Mouse (Mus musculus) kidney, adult 9 months (tissue): Measurements from ENCODE around the gene Stard10.

Experiments used
- DNase-seq: peaks from one replicate; pipeline ENCODE4 v3.0.0; 2022

The Stard10 gene

GRCm38 (mm10) chr7:101306841-101307240 is 10.0 kb upstream of the Stard10 start:
- DNase-seq, result no peak

- no peak for DNase-seq
Observed at GRCm38 (mm10) chr7:101309985-101310326, 6.9 kb upstream of the Stard10 start.

DNA sequence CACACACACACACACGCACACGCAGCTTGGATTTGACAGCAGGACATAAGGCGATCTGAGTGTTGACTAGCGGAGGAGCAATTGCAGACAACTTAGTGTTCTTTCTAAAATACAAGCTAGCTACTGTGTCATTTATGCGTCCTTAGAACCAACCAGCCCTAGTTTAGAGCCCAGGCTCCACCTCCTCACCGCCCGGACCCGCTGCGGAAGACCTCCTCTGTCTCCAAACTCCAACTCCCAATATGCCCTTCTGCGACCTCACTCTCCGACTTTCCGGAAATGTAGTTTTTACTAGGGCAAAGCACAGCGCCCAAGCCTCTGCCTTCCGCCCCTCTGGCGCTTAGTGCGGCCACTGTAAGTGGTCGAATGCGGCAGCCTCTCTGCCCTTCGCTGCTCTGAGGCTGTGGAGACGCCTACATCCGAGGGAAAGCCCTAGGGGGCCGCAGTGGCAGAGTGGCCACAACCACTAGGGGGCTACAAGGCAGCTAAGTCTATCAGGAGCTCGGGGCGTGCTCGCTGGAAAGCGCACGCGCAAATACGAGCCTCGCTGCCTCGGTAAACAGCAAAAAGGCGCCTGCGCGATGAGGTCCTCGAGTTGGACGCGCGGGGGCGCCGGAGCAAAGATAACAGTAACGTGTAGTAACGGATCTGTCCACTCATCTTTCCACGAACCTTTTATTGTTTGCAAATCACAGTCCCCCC is 6.4 kb upstream of the Stard10 start:
- DNase-seq, result peak; percentile 99

DNA sequence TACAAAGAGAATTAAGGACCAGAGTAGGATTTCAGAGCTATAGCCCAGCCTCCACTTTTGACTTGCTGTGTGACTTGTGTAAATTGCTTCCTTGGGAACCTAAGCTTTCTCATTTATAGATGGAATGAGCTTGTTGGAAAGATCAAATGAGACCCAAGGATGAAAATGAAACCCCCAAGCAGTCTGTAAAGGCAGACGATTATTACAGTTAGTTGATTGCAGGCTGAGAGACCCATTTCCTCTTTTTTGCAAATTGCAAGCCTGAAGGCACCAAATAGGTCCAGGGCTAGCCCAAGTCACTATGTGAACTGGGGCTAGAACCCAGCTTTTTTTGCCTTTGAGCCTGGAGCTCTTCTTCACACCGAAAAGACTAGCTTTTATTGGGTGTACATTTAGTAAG is 5.8 kb upstream of the Stard10 start:
- DNase-seq, result no peak

DNA sequence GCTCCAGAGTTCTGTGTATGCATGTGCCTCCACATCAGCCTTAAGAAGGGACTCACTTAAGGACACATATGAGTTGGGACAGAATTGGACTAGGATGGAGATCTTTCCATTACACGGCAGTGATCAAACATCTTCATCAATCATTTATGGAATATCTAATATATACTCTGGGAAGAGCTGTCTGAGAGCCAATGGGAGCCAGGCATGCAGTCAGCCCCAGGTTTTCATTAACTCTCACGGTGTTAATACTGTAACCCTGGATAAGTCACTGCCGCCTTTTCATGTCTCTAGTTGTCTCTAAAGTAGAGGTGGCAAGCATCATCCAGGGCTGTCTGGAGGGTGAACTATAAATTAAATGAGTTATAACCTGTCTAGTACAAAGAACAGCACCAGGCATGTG is 3.9 kb upstream of the Stard10 start:
- DNase-seq, result peak; percentile 57

GRCm38 (mm10) chr7:101314396-101314795 is 2.5 kb upstream of the Stard10 start:
- no peak for DNase-seq

GRCm38 (mm10) chr7:101315699-101316098 is 1.2 kb upstream of the Stard10 start:
- no peak for DNase-seq

DNA sequence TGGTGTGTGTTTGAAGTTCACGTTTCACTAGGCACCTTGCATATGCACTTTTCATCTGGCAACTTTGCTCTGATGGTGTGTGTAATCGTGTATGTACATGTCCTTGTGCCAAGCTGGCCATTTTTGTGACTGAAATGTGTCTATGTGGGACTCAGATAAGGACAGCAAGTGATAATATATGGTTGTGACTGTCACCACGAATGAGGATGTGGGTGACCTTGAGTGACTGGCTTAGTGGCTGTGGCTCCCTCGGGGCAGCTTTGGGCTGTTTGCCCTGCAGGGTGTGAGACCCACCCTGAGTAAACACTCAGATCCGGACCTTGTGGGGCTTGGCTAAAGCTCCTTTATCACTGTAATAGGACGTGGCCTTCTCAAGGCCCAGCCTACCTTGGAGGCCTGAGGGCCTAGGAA is 290 bp upstream of the Stard10 start:
- no peak for DNase-seq

GRCm38 (mm10) chr7:101318848-101319247 is 2.0 kb downstream of the Stard10 start:
- DNase-seq, result no peak

DNA sequence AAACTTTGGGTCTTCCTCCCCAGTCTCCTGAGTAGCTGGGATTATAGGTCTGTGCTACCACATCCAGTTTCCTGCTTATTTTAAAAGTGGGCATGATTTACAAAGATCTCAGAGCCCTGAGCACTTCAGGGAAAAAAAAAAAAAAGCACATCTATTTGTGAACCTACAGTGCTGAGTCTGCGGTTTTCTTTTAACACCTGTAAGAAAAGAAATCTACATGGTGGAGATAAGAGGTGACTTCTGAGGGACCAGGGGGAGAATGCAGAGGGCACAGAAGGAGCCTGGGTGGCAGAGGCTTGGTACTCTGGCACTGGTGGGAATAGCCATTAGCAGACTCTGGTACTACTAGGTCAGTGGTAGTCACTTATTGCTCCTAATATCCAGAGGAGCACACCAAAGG is 2.9 kb downstream of the Stard10 start:
- no peak for DNase-seq

- peak; percentile 90 for DNase-seq
Observed at GRCm38 (mm10) chr7:101320399-101321217, 3.7 kb downstream of the Stard10 start.

GRCm38 (mm10) chr7:101321218-101321827 is 4.4 kb downstream of the Stard10 start:
- DNase-seq, result peak; percentile 58

DNA sequence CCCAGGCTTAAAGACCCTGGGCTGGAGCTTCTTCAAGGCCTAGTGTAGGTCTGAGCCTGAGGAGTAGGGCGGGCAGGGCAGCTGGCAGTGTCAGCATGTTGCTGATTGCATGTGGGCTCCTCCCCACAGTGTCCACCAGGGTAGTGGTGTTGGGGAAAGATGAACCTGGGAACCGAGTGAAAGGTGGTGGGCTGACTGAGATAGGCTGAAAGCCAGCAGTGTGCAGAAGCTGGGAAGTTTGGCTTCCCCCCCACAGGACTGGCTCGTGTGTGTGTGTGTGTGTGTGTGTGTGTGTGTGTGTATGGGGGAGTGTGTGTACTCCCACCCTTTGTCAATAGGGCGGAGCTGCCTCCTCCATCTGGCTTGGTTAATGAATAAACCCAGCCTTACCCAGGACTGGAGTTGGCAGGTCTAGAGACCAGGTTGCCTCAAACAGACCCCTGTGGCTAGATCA is 6.3 kb downstream of the Stard10 start:
- DNase-seq, result peak; percentile 79

DNA sequence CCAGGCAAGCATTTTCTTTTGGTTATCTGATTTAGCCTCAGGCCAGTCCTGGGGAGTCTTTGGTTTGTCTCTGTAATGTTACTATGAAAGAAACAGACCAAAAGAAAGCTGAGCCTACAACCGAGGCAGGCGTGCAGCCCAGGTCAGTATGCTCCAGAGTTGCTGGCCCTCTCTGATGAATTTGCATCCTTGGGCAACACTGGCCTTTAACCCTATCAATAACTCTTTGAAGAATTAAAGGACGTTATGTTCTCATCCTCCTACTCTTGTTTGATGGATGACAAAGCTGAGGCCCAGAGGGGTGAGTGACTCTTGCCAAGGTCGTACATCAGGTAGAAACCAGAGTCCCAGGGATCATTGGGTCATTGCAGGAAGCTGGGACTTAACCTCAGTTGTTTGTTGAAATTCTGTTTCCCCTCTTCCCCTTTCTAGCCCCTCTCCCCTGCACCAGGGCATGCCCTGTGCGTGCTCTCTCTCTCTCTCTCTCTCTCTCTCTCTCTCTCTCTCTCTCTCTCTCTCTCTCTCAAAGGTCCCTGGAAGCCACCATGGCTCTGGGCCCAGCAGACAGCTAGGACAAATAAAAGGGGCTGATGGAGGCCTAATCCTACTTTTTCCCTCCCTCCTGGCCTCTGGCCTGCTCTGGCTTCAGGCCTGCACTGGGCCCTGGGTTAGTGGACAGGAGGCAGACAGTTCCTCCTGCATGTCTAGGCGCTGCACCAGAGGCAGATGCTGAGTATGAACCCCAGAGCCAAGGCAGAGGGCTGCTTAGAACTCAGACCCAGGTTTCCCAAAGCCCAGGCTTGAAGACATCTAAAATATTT is 7.5 kb downstream of the Stard10 start:
- DNase-seq, result no peak

GRCm38 (mm10) chr7:101326006-101326405 is 9.1 kb downstream of the Stard10 start:
- peak; percentile 89 for DNase-seq

GRCm38 (mm10) chr7:101327263-101327662 is 10.4 kb downstream of the Stard10 start:
- peak; percentile 57 for DNase-seq

- no peak for DNase-seq
Observed at GRCm38 (mm10) chr7:101327786-101328185, 10.9 kb downstream of the Stard10 start.

- no peak for DNase-seq
Observed at GRCm38 (mm10) chr7:101328621-101329158, 11.8 kb downstream of the Stard10 start.

DNA sequence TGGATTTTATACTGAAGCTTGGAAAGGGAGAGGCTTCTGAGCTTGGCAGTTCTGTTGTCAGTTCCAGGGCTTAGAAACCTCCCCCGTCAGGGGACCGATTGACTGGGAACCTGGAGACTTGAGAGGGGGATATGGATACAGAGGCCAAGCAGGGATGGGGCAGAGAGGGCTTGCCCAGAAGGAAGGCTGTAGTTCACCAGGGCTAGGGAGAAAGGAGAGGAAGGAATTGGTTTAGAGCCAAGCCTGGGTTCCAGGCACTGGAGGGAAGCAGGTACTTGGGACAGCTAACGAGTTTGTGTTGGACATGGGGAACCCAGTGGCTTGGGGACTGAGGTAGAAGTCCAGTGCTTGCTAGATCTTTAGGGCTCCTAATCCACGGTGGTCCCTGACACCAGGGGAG is 12.7 kb downstream of the Stard10 start:
- no peak for DNase-seq

DNA sequence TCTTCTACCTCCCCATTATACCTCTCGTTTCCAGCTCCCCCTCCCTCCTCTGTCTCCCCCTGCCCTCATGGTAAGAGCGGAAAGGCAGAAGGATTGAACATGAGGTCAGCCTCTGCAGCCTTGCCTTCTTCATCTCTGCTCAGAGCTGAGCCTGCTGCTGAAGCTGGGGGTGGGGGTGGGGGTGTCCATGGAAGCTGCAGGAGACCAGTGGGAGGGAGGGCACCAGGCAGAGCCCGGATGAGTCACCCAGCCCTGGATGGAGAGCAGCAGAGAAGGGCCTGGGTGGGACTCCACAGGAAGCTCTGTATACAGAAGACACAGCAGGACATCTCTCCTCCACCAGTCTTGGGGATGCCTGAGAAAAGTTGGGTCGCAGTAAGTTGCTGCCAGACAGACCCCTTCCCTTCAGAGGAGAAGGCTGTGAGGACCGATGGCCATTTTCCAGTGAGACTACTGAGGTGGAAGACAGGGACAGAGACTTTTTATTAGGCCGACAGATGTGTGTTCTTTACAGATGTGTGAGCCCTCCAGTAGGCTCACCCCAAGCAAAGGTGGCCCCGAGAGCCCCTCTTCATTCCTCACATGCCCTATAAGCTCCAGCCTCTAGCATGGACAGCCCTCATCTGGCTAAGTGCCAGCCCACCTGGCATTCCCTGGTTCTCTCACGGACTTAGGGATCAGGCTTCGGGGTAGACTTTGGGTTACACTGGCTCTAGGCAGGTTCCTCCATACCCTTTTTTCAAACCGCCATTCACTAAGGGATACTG is 13.4 kb downstream of the Stard10 start:
- no peak for DNase-seq

DNA sequence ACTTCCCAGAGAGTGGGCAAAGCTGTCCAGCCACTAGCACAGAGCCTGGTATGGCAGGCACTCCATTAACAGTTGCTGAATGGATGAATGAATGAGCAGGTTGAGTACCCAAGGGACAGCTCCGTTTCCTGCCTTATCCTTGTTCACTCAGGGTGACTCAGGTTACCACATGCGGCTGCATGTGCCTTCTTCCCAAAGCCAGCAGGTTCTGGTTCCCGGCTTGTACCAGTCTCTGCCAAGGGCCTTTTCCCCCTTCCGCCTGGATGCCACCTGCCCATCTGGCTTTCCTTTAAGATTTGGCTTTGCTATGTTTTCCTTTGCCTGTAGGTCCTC is 13.9 kb downstream of the Stard10 start:
- no peak for DNase-seq
